Mouse (Mus musculus) telencephalon, adult 2 months (tissue): ENCODE measurements at regions not wholly inside any gene's neighbourhood (a gene's known extent, or its start where the extent isn't known, plus 50 kb on each side); places are given as distances from the start of the nearest gene placed in this dataset.
A peak's percentile ranks its signal among the peaks of the same experiment; 100 is the strongest.
"Not testable (repeated sequence)": the region's sequence is repeated elsewhere in the genome, so short reads cannot be mapped to it uniquely, and the experiment has no call there.

Source experiments
- DNase-seq: peaks from one replicate; pipeline ENCODE4 v3.0.0-alpha.2; 2011; ENCODE audit warnings: low read depth, low spot score

- DNase-seq: not testable (repeated sequence)
These were observed 97.7 kb upstream of the Zcchc13 start for GRCm38 (mm10) chrX:103532620-103533199.

DNA sequence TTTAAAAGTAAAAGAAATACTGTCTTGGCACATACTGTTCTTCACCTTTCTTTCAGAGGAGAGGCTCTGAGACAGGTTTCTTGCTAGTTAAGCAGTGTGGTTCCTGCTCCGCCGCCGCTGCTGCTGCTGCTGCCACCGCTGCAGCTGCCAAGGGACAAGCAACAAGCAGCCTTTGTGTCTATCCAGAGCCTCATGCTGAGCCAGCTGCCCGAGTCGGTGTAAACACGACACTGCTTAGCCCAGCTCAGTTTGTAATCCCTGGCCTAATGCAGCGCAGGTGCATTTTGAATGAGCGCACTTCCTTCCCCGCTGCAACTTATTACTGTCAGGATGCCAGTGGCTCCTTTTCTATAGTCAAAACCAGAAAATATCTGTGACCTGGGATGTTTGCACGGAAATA lies 97.1 kb upstream of the Zcchc13 start:
- DNase-seq: peak; percentile 34

GRCm38 (mm10) chrX:103533831-103534230 lies 96.6 kb upstream of the Zcchc13 start:
- DNase-seq: no peak

GRCm38 (mm10) chrX:103546490-103547202 lies 83.7 kb upstream of the Zcchc13 start:
- DNase-seq: no peak

DNA sequence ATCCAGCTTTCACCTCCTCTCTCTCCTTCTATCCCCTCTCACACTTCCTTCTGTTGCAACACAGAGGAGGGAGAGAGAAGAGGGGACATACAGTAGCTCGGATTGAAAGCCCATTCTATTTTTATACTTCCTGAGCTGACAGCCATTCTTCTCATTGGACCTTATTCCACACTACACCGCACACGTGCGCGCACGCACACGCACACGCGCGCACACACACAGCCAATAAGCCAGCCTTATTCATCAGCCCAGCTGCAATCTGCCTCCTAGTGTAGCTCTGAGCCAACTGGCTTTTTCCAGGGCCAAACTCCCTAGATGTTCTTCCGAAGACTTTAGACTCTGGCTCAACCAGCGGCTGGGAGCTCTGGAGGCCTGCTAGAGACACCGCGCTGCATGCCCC lies 79.1 kb upstream of the Zcchc13 start:
- DNase-seq: peak; percentile 60

DNA sequence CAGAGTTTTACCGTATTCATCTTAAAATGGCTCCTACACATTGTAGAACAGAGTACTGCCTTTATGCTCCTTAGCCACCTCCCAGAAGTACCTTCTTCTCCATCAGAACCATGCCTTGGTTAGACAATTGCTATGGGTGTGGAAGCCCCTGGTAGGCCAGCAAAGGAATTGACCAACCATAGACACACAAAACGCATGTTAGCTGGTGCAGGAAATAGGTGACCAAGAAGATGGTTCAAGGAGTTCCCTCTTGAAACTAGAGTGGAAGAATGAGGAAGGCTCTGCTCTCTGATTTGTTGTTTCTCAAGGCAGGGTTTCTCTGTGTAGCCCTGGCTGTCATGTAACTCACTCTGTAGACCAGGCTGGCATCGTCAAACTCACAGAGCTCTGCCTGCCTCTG lies 77.2 kb upstream of the Zcchc13 start:
- no peak for DNase-seq

DNA sequence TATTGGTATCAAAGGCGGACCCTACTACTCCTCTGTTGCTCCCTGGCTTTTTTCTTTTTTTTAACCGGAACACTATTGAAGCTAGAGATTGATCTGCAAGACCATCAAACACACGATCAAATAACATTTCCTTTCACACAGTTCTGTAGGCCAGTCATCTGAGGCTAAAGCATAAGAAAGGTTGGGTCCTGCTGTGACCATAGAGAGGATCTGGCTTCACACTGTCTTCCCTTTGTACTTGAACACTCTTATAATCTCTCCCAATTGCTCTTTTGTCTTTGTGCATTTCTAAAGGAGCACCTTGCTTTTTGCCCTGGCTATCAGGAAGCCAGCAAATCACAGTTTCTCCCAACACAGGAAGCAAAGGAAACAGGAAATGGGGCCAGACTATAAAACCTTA lies 76.8 kb upstream of the Zcchc13 start:
- DNase-seq: no peak

- peak; percentile 61 for DNase-seq
These were observed 75.1 kb upstream of the Zcchc13 start for GRCm38 (mm10) chrX:103555041-103555986.

- DNase-seq: no peak
These were observed 74.3 kb upstream of the Zcchc13 start for GRCm38 (mm10) chrX:103556046-103556445.

DNA sequence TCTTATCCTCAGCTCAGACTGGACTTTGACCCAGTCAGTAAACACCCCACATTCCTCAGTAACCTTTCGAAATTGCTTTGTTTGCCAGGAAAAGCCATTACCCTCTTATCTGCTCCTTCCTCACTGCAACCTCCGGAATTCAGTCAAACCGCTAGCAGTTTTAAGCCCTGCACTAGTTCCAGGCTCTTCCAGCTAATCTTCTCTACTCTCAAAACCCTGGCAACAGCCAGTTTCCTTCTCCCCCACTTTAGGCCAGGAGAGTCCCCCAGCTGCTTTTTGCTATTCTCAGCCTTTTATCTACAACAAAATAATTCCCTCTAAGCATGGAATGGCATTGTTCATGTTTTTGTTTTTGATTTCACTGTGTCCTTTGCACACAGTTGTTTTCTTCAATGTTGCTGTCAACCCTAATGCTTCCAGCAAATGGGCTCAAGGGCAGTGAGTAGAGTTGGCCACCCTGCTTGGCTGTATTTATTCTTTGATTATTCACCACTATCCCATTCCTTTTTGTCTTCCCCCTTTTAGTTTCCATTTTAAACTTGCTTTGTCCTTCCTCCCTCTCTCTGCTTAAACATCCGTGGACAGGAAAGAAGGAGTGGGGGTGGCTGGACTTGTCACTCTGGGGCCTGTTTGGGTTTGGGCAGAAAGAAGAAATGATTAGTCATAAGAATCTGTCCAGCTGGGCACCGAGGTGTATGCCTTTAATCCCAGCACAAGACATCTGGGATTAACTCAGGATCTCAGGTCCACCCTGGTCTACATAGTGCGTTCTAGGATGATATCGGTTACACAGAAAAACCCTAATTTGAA lies 73.5 kb upstream of the Zcchc13 start:
- DNase-seq: no peak

DNA sequence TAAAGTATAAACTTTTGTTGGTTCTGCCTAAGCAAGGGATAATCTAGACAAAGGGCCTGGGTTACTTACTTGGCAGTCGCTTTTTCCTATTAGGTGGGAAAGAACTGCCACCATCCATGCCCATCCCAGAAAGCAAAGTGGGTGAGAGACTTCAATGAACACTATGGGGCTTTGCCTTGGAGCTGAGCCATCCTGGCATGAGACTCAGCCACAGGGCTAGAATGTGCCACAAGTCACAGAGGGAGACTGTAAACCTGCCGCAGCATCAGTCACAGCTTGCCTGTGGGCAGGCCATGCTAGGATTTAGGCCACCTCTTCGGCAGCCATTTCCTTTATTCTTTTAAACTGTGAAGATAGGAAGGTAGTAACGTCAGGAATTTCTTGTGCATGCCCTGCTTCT lies 72.9 kb upstream of the Zcchc13 start:
- DNase-seq: no peak

DNA sequence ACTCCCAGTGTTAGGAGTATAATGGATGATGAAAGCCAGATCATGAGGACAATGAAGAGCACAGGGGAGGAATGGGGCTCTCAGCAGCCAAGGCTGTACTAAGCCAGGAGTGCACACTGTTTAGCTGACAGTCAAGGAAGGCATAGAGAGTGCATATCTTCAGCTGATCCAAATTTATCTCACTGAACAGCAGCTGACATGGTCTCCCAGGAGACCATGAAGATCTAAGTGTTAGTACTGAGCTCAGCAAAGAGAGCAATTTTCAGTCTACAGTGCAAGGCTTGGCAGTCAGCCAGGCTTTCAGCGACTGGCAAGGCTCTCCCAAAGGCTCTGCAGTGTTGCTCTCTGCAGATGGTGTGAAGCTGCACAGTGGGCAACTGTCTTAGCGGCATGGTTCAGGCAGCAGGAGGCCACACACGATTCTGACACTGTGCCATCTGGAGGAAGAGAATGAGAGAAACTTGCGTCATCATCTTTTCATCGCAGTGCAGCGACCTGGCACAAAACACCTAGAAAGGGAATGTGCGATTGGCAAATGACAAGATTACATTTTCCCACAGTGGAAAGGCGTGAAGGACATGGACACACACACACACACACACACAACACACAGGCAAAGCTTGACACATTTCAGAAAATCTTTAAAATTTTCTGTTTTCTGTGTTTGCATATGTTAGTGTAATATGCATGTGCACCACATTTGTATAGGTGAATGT lies 66.7 kb upstream of the Zcchc13 start:
- DNase-seq: peak; percentile 92

GRCm38 (mm10) chrX:103573344-103573743 lies 57.0 kb upstream of the Zcchc13 start:
- no peak for DNase-seq

GRCm38 (mm10) chrX:103579484-103579883 lies 50.9 kb upstream of the Zcchc13 start:
- no peak for DNase-seq
